Mouse (Mus musculus): ENCODE results near the gene Troap.

The Troap gene

GRCm38 (mm10) chr15:99085997-99086396 is 11.6 kb downstream of the Troap start:
- DNase-seq (ENCODE audit: low read depth, low spot score), result no peak

DNA sequence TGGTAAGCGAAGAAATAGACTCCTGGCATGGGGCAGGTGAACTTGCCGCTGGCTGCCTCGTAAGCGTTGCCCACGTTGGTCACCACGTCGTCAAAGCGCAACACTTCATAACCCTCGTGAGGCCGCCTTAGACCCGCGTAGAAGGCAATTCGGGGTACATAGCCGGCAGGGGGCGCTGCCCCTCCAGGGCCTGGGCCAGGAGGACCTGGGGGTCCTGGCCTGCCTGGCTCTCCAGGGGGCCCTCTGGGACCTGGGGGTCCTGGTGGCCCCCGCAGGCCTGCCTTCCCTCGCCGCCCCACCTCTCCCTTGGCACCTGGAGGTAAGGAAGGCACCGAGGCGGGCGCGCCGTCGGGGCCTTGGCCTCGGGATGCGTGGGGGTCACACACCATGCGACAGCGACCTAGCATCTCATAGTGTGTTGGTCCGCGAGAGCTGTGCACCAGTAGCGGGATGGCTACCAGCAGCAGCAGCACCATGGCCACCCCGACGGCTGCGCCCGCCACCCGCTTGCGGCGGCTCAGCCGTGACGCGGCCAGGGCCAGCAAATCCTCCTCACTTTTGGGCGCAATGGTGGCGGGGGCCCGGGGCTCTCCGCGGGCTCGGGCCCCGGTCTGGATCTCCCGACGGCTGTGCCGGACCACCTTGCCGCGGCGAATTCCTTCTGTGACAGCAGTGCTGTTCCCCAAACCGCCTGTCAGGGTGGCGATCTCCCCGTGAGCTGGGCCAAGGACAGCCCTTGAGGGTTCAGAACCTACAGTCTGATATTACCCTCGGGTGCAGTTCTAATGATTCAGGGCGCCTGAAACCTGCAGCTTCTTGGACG is 13.1 kb downstream of the Troap start, which contains the start of gene C1ql4:
Gene C1ql4 (minus strand): TSS at position 565 of the 823 bp plus-strand sequence.
- no peak for DNase-seq (ENCODE audit: low read depth, low spot score)

- no peak for DNase-seq (ENCODE audit: low read depth, low spot score)
These were observed 13.9 kb downstream of the Troap start for GRCm38 (mm10) chr15:99088292-99088691.

DNA sequence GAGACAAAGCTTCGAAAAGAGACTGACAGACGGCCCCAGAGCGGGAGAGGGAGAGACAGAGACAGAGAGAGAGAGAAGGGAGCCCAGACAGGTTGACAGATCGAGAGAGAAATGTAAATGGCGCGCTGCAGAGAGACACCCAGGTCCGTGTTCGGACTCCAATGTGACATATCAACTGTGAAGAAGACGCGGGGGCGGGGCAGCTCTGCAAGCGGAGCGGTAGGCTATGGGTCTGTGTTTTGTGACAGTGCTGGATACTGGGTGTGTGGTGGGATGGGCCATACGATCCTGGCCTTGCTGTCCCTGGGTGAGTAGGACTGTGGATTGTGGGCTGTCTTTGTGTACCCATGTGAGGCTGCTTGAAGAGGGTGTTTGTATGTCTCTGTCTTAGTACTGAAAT is 14.7 kb downstream of the Troap start:
- DNase-seq (ENCODE audit: low read depth, low spot score), result no peak

DNA sequence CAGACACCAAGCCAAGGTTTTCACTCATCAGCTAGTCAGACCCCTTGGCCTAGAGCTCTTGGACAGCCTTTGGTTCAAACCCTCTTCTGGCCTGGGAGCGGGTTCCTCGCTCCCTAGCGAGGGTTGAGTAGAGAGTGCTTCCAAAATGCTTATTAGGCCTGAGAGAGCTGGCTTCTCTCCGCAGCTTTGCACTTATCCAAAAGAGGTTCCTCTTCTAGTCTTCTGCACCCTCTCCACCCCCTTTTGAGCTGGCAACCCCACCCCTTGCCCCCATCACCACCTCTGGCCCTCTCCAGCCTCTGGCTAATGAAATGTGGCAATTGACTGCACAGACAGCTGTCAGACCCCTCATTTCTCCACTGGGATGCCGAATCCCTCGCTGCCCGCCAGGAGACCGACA is 18.5 kb downstream of the Troap start, which contains the start of gene Dnajc22:
Gene Dnajc22 (plus strand): TSS at position 301 of the 400 bp plus-strand sequence.
- DNase-seq (ENCODE audit: low read depth, low spot score), result no peak

GRCm38 (mm10) chr15:99093291-99094258 is 19.2 kb downstream of the Troap start:
- DNase-seq (ENCODE audit: low read depth, low spot score), result no peak

DNA sequence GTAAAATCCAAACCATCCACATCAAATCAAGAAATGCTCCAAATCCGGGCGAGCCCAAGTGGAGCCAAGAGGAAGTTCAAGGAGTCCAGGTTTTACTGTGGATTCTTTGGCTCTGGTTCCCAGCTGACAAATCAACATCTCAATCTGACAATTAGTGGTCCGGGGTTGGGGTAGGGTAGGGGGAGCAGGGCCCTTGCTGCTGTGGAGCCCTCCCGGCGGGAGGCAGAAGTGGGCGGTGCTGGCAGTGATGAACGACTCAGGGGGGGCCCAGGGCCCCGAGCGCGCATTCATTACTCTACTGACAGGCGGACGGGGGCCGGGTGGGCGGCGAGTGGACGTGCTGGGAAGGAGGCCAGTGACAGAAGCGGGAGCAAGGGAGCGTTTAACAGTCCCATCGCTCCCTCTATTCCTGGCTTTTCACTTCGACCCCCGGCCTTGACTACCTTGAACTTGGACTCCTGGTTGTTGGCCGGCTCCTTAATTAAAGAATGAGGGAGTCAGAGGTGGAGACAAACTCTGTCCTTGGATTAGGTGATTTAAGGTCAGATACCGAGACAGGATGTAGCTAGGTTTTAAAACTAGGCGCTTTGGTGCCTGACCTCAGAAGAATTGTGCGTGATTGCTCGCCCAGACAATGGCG is 20.4 kb downstream of the Troap start:
- DNase-seq (ENCODE audit: low read depth, low spot score), result no peak

DNA sequence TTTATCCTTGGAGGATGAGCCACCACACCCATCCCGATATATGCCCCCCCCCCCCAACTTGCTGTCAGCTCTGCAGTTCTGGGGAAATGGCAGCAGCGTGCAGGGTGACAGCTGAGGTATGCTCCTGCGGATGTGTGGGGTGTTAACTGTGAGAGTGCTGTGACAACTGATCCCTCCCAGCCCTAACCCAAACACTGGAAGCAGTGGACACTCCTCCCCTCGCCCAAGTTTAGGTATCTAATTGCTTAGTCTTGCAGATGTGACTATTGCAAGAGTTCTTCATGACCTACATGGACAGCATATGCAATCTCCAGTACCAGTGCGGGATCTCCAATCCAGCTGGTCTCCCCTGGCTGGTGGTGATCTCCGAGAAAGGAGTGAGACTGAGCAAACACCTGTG is 21.0 kb downstream of the Troap start:
- no peak for DNase-seq (ENCODE audit: low read depth, low spot score)

GRCm38 (mm10) chr15:99096061-99096793 is 21.9 kb downstream of the Troap start:
- DNase-seq (ENCODE audit: low read depth, low spot score), result no peak

DNA sequence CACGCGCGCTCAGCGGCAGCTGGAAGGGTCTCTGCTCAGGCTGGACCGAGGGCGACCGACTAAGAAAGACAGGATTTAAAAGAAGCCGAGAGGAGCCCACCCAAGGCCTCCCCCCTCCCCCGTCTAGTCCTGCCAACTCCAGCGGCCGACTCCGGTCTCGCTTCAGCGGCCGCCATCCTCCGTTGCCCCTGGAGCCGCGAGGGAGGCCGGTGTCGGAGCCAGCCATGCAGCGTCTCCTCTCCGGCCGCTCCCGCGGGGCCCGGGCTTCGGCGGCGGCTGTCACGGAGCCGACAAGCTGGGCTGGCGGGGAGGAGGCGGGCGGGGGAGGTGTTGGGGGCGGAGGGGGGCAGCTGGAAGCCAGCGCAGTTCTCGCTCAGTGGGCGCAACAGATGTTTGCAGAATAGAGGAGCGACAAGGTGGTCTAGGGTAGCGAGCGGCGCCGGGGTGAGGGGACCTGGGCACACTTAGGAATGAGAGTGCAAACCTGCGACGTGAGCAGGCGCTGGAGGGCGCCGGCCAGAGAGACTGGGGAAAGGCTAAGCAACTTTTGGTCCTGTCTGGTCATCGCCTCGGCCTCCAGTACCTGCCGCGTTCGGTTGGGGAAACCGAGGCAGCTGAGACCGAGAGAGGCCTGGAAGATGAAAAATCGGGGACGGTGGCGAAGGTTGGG is 22.6 kb downstream of the Troap start:
- DNase-seq (ENCODE audit: low read depth, low spot score), result no peak

DNA sequence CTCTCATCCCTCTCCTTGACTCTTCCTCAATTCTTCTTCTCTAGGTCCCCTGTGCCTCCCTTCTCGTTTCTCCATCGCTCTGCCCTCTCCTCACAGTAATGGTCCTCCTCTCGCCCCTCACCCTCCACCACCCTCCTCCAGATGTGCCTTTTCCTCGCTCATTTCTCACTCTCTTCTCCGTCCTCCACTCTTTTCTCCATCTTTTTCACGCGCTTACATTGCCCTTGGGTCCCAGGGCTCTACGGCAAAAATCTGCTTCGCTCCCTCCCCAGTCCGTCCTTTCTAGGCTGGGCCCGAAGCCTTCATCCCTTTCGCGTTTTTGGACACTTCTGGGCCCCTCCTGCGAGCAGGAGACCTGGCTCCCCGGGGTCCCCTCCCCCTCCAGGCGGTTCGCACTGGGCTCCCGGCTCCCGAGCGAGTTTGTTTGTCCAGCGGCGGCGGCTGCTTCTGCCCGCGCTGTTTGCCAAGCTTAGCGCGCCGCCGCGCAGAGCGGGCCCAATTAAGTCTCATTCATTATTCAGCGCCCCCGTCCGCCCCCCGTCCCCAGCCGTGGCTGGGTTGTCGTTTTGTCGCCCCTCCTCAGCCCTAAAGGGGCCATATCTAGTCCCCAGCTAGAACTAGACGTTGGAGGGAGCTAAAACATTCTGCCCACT is 23.6 kb downstream of the Troap start:
- no peak for DNase-seq (ENCODE audit: low read depth, low spot score)

- no peak for DNase-seq (ENCODE audit: low read depth, low spot score)
These were observed 24.1 kb downstream of the Troap start for GRCm38 (mm10) chr15:99098493-99098861.

DNA sequence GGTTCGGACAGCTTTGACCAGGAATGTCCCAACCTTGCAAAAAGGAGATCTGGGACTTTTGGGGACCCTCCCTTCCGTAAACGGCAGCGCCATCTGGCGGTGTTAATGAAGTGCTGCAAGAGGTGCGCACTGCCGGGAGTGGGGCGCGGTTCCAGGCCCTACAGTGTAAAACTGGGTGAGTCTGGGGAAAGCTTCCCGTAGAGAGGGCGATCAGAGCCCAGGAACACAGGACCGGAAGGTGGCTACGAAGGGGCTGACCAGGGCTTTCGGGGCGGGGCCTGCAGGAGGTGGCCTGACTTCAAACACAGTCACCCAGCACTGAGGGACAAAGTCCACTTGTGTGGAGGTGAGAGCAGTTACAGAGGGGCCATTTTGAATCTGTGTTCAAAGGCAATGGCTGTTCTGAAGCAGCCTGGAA is 24.8 kb downstream of the Troap start:
- no peak for DNase-seq (ENCODE audit: low read depth, low spot score)

- DNase-seq (ENCODE audit: low read depth, low spot score), result no peak
These were observed 25.6 kb downstream of the Troap start for GRCm38 (mm10) chr15:99099984-99100383.

GRCm38 (mm10) chr15:99105238-99105637 is 30.9 kb downstream of the Troap start:
- DNase-seq (ENCODE audit: low read depth, low spot score), result no peak

GRCm38 (mm10) chr15:99107866-99108265 is 33.5 kb downstream of the Troap start:
- no peak for DNase-seq (ENCODE audit: low read depth, low spot score)

DNA sequence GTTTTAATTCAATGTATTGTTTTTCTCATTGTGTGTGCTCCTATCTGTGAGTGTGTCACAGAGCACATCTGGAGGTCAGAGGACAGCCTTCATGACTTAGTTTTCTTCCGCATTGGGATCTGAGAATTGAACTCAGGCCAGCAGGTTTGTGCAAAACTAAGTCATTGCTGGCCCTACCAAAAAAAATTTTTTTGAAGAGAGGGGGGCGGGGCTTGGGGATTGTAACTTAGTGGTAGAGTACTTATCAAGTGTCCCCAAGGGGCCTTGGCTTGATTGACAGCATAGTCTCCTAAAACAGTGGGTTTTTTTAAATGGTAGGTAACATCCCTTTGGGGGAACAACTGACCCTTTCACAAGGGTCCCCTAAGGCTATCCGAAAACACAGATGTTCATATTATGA is 36.8 kb downstream of the Troap start:
- DNase-seq (ENCODE audit: low read depth, low spot score), result no peak

- DNase-seq (ENCODE audit: low read depth, low spot score), result no peak
These were observed 37.4 kb downstream of the Troap start for GRCm38 (mm10) chr15:99111809-99112208.

DNA sequence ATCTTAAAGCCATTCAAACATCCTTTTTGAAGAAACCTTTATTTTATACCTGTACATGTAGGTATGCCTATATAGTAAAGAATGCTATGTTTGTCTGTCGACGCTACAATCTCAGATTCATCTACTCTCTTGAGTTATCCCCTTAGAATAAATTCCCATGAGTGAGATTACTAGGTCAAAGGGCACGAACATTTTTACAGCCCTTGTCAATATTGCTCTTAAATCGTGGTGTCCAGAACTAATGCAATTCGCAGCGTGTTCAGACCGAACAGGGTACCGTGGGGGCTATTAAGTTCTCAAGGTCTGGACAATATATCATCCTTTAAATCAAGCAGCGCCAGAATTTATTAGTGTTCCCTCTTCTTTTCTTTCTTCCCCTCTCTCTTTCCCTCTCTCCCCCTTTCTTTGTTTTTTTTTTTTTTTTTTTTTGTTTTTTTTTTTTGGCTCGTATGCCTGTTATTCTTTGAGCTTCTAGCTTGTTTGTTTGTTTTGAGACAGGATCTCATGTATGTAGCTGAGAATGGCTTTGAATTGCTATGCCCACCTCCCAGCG is 38.5 kb downstream of the Troap start:
- no peak for DNase-seq (ENCODE audit: low read depth, low spot score)

Measured in WW6 (cell line).